Mouse (Mus musculus) retina, adult 2 months (tissue): Measurements from ENCODE around the gene Hmg20b.
A peak's percentile ranks its signal among the peaks of the same experiment; 100 is the strongest.

ENCODE experiments used
- DNase-seq: peaks from one replicate; pipeline ENCODE4 v3.0.0-alpha.2; 2012; ENCODE audit warnings: low read depth, low spot score

Gene Hmg20b

DNA sequence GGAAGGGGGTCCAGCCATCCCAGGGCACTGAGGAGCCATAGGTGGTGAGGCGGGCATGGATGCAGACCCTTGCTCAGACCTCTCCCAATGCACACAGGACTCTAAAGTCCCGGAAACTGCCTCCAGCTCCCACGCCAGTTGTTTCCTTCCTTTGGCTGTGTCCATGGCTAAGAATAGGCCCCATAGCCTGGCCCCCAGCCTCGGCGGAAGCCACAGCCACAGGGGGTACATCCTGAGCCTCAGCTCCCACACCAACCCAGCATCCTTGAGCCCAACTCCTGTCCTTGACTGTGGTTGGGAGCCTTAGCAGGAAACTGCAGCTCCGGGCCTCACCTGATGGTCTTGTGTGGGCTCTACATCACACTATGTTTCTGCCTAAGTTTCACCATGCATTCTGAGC is 23.4 kb downstream of the Hmg20b start:
- no peak for DNase-seq

DNA sequence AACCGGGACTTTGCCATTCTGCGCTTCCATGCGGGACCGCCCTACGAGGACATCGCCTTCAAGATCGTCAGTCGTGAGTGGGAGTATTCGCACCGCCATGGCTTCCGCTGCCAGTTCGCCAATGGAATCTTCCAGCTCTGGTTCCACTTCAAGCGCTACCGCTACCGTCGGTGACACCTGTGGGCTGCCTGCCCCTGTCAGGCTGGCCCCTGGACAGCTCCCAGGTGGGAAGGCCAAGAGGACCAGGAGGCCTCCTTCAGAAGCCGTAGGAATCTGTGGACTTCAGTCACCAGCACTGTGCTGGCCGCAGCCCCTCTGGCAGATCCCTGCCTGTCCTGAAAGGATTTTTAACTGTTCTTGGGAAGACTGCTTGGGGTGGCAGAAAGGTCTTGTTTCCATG is 24.5 kb downstream of the Hmg20b start:
- no peak for DNase-seq

DNA sequence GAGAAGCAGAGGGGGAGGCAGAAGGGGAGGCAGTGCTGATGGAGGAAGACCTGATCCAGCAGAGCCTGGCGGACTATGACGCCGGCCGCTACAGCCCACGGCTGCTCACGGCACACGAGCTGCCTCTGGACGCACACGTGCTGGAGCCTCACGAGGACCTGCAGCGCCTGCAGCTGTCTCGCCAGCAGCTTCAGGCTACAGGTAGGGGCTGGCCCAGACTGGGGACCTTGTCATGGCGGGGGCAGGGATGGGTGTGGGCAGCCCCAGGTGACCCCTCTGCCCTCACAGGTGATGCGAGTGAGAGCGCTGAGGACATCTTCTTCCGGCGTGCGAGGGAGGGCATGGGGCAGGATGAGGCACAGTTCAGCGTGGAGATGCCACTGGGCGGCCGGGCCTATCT is 25.1 kb downstream of the Hmg20b start:
- DNase-seq: no peak

DNA sequence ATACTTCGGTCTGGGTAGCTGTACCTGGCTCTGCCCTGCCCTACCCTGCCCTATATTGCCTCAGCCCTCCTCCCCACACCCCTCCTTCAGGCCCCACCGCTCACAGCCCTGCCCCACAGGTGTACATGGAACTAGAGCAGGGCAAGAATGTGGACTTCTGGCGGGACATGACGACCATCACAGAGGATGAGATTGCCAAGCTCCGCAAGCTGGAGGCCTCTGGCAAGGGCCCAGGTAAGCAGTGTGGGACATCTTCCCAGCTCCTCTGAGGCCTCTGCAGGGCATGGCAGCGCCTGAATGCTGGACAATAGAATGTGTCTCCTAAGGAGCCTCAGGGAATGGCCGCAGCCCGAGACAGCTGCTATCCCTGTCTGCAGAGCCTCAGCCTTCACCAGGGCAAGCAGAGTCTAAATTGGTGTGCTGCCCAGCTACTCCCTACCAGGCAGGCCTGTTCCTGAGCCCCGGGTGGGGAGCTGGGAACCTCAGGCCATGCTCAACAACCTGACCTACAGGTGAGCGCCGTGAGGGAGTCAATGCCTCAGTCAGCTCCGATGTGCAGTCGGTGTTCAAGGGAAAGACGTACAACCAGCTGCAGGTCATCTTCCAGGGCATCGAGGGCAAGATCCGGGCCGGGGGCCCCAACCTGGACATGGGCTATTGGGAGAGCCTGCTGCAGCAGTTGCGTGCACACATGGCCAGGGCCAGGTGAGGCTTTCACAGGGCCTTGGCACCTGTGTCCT is 26.3 kb downstream of the Hmg20b start:
- no peak for DNase-seq

DNA sequence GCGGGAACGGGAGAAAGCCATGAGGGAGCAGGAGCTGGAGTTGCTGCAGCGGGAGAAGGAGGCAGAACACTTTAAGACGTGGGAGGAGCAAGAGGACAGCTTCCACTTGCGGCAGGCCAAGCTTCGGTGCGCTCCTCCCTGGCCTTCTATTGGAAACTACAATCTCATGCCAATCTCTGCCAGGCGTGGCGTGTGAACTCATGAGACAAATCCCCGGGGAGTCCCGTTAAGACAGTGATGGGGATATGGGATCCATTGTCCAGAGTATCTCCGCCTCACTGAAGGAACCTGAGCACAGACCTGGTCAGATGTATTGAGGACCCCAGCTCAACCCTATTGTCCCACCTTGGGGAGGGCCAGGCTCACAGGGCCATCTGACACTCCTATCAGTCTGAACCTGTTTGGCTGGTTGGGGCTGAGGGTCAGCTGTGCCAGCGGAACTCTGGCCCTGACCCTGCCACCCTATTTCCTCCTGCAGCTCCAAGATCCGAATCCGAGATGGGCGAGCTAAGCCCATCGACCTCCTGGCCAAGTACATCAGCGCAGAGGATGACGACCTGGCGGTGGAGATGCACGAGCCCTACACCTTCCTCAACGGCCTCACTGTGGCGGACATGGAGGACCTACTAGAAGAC is 27.0 kb downstream of the Hmg20b start:
- DNase-seq: no peak

DNA sequence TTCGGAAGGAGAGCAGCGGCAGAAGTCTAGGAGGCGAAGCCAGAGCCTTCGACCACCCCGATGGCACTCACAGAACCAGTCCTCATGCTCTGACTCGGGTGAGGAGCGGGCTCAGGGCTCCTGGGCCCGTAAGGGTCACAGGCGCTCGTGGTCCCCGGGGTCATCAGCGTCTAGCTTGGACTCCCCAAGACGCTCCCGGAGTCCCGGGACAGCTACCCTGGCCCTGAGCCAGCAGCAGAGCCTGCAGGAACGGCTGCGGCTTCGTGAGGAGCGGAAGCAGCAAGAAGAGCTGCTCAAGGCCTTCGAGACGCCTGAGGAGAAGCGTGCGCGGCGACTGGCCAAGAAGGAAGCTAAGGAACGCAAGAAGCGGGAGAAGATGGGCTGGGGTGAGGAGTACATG is 27.8 kb downstream of the Hmg20b start:
- DNase-seq: no peak

DNA sequence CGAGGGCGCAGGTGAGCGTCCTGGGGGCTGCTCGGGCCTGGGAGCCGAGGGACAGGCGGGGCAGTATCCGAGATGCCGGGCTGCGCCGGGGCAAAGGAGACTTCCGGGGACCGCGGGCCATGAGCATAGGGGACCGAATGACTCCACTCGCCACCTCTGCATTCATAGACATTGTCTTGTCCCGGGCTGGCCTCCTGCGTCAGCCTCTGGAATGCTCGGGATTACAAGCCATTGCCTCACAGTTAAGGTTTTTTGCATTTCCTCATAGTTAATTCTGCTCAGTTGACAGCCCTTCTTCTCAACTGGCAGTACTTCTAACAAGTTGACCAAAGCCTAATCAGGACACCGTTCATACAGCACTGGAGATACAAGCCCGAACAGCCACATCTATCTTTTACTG is 28.8 kb downstream of the Hmg20b start:
- no peak for DNase-seq

DNA sequence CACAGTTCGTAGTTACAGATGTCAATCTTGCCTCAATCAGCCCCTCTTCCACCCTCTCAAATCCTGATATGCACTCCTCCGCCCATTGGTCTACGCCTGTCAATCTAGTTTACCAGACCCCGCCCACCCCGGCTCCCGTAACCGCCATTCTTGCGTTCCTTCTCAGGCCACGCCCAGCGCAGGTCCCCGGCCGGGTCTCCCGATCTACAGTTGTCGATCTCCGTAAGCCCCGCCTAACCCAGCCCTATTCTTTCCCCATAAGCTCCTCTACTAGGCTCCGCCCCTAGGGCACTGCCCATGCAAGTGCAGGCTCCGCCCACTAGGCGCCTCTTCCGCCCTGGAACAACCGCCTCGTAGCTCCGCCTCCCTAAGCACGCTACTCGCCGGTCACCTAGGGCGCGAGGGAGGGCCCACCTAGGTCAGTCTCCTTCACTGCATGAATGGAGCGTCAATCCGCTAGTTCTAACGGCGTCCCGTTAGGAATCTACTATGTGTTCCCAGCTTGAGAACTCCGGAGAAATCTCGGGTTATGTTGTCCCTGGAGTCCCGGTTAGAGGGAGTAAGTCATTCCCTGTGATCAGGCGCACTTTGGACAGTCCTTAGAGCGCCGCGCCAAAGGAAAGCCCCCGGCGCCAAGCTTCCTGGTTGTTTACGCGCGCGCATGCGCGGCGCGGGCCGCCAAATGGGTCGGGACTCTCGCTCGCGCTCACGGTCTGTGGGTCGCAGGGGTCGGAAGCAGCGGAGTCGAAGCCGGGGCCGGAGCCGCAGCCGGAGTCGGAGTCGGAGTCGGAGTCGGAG is 29.5 kb downstream of the Hmg20b start, which contains the start of gene Cactin:
Gene Cactin, plus strand, starts transcription at position 554 of the 798 bp plus-strand sequence.
- peak; percentile 100 for DNase-seq

DNA sequence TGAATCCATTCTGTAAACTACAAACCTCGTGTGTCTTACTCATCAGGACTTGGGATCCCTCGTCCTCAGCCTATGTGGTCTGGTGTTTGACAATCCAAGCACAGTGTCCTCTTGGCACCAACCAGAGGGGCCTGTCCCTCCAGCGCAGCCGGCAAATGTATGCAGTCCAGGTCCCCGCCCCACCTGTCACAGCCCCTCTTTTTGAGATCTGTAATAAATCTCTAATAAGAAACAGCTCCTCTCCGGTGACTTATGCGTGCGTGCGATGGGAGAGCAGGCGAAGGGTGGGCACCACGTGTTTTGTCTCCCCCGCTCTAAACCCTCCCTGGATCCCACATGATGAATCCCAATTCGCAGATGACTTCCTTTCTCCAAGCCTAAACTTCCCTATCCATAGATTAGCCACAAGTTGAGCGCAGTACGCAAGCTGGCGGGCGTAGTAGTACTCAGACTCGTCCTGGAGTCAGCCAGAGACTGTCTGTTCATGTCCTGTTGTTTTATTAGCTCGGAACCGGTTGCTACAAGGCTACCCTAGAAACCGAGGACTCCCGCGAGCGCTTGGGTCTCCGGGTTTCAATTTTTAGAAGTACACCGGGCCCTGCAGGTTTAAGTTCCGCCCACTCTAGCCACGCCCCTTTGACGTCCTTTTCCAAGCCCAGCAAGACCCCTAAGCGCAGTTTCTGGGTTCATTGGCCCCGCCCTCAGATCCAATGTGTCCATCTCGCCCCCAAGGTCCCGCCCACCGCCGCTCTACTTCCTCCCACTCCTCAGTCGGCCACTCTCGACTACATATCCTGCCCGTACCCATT is 30.3 kb downstream of the Hmg20b start:
- no peak for DNase-seq

DNA sequence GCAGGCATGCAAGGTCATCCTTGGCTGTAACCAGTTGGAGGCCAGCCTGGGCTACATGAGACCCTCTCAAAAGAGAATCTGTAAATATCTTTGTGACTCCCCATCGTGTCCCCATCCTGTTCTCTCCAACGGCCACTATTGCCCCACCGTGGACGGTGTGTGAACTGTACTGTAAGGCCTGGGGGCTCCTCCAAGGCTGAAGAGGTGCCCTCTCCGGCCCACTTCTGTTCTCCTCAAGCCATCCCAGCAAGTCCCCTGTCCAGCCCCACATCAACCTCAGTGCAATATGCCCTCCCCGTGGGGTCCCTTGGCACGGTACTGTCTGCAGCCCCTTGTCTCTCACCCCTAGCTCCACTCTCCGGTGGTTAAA is 31.0 kb downstream of the Hmg20b start:
- no peak for DNase-seq

DNA sequence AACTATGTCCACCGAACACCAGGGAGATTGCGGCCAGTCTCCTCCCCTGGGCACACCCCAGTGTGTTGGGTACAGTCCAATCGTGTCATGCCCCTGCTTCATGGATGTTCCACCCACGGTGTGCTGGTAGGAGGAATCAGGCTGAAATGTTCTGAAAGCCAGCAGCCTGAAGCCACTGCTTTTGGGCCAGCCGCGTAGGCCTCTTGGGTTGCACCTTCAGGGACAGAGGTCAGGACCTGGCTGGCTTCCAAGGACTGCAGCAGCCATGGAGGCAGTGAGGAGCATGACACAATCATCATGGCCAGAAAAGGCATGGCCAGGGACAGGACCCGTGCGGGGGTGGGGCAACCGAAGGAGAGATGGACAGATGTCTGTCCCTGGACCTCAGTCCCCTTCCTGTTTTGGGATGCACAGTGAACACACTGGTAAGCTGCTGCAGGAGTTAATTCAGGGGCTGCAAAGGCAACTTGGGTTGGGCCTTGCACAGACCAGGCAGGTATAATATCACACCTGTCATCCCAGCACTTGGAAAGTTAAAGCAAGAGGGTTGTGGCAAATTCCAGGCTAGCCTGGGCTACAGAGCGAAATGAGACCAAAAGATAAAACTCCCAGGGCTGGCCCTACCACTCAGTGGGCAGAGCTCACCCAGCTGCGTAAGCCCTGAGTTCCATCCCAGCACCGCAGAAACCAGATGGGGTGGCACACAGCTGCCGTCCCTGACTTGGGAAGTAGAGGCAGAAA is 31.5 kb downstream of the Hmg20b start:
- DNase-seq: no peak

DNA sequence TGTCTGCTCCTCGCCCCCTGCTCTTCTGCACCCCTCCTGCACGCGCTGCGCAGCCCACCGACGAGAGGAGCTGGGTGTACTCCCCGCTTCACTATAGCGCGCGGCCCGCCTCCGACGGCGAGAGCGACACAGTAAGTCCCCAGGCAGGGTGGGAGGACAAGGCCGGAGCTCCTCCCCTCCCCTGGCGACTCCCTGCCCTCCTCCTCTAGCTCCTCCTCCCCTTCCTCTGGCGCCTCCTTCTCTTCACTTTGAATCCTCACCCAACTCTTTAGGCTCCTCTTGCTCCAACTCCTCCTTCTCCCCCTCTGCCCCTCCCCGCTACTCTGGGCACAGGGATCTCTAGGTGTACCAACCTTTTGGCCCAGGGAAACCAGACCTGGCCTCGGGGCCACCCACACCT is 33.0 kb downstream of the Hmg20b start:
- no peak for DNase-seq

DNA sequence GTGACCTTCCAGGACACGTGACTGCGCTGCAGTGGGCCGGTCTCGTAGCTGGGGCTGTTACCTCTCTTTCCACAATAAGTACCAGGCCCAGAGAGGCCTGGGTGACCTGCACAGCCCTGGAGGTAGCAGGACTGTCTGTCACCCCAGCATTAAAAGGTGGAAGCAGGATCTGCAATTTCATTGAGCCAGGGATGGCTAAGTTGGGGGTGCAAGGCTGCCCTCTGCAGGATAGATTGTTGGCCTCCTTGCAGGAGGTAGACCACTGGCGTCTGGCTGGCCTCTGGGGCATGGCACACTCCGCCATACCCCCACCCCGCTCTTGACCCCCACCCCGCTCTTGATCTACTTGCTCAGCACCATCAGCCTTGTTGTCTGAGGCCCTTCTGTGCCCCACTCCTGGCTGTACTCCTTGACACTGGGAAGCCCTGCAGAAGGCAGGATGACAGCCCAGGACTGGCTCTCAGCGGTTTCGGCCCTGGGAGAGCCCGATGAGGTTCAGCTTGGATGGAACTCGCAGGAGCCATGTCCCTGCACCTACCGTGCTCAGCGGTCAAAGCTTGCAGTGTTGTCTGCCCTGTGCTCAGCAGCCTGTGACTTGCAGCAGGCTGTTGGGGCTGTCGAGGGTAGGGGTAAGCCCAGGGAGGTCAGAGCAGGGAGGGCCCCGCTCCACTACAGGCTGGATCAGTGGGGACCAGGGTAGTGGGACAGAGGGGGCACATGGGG is 33.8 kb downstream of the Hmg20b start:
- no peak for DNase-seq

DNA sequence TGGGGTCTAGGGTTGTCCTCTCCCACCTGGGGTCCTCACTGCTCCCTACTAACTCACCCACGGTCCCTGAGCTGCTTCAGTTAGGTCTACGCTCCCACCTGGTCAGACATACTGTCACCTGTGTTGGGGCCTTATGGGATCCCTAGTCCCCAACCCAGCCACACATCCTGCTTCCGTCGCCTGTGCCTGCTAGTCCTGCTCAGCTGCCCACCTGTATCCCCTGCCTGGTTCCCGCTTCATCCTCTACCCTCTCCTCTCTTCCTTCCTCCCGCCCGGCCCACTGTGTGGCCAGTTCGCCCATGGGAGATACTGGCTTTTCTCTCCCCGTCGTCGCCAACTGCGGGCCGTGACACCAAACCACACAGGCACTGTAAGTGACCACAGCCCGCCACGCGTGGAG is 34.7 kb downstream of the Hmg20b start:
- no peak for DNase-seq

DNA sequence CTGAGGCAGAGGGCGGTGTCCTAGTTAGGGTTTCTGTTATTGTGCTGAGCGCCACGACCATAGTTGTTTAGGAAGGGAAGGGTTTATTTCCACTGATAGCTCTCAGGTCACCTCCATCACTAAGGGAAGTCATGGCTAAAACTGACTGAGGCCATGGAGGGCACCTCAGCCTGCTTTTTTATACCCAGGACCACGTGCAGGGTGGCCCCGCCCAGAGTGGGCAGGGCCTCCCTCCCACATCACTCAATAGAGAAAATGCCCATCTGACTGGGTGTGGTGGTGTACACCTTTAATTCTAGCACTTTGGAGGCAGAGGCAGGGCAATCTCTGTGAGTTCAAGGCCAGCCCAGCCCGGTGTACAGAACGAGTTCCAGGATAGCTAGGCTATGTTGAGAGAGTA is 36.1 kb downstream of the Hmg20b start:
- DNase-seq: no peak

DNA sequence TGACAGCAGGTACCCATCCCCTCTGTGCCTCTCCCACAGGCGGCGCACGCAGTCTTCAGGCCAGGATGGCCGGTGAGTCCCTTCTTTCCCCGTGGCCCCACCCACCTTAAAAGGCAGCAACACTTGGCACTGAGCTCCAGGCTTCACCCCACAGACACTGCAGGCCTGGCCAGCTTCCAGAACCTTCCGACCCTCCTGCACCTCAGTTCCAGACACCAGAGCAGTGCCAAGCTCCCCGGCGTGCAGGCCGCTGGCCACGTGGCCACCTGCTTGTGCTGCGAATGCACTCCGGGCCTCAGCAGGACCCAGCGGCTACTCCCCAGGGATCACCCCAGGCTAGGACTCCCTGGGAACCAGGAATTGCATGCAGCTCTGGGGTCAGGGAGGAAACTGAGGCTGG is 36.7 kb downstream of the Hmg20b start:
- no peak for DNase-seq

DNA sequence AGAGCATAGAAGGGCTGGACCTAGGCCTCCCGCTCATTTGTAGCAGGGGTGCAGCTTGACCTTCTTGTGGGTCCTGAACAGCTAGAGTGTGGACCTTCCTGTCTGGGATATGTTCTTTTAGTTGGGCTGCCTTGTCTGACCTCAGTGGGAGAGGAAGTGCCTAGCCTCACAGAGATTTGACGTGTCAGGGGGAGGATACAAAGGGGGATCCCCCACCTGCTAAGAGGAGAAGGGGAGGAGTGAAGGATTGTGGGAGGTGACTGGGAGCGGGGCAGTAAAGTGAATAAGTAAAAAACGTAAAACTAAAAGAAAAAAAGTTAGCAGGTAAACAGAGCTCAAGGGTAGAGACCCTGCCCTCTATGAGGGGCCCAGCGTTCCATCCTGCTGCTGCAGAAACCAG is 40.7 kb downstream of the Hmg20b start:
- DNase-seq: no peak

DNA sequence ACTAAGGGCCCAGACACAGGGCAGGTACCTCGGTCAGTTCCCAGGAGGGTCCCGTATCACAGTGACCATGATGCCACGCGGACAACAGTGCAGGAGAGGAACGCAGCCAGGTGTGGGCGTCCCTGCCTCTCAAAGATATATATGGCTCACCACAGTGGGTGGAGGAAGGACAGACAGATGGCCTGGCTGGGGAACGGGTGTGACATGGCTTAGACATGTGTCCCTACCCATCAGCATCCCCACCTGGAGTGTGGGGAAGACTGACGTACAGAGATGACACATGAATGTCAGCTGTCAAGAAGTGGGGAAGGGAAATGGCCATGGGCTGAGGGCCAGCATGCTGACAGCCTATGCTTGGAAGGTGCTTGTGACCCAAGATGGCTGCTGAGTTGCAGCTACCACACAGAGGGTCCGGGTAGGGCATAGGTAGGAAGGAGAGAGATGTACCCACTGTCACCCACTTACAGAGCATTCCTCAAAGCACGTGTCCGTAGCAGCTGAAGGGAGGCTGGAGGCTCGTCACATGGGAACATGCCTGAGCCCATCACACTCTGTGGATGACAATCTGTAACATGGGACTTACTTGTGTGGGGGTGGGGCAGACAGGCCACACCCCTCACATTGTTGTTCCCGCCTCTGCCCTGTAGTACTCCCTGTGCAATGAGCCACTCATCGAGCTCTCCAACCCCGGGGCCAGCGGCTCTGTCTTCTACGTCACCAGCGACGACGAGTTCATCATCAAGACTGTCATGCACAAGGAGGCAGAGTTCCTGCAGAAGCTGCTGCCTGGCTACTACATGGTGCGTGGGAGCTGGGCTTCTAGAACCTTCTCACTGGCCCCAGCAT is 43.2 kb downstream of the Hmg20b start:
- DNase-seq: no peak

DNA sequence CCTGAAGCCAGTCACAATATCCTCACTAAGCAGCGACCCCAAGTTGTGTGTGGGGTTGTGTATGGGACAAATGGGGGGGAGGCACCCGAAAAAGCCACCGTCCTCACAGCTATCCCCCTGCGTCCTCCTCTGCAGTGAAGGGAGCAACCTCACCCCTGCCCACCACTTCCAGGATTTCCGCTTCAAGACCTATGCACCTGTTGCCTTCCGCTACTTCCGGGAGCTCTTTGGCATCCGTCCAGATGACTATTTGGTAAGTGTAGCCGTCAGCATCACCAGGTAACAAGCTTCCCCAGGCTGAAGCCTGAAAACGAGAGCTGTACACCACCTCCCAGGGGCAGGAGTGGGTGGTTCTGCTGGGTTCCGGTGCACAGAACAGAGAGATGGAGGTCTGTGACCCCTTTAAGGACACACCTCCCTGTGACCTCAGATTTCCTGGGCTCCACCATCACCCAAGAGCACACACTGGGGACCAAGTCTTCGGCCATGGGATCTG is 44.1 kb downstream of the Hmg20b start:
- DNase-seq: no peak
